13 mouse cellular contexts compared by ENCODE assay signal in the genomic region with DNA sequence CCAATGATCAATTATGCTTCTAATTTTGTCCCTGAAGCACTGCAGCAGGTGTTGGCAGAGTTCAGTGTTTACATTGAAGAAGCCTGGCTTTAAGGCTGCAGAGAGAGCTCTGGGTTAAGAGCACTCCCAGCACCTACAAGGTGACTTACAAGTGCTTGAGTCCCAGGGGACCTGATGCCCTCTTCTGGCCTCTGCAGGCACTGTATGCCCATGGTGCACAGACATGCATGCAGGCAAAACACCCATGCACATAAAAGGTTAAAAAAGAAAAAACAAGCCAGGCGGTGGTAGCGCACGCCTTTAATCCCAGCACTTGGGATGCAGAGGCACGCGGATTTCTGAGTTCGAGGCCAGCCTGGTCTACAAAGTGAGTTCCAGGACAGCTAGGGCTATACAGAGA. TPM values are rescaled to one million over a fixed set of nuclear protein-coding genes. Genes with fewer than 3 reads are reported as not detected.
A peak's percentile ranks its signal among the peaks of the same experiment; 100 is the strongest.
DNase-seq lines count a peak whose midpoint lies in the region; ATAC-seq and TF ChIP-seq lines count a peak whose summit lies in the region.
"Had no signal": no experiment of that assay in that cellular context is flagged by ENCODE, and none has a peak within 500 bp of the region (broad histone marks: within the 10 kb centered on the region; RNA-seq: fewer than 3 reads in every experiment).

No protein-coding gene starts in this region.

- no peak overlapping the region for H3K9ac ChIP-seq in hindbrain, postnatal 0 days (replicated peaks; ENCODE audit: low read length)
- H3K9ac ChIP-seq in hindbrain, embryonic 14.5 days, result no peak overlapping the region
- no peak overlapping the region for H3K9ac ChIP-seq in midbrain, embryonic 11.5 days (ENCODE audit: low read length)
- H3K9ac ChIP-seq in heart, embryonic 12.5 days, result no peak overlapping the region
- H3K9ac ChIP-seq: liver, embryonic 15.5 days had no signal

- H3K4me1 ChIP-seq in hindbrain, postnatal 0 days (ENCODE audit: insufficient read depth, low read length), result no peaks in the 10 kb centered on the region
- H3K4me1 ChIP-seq in hindbrain, embryonic 14.5 days (replicated peaks; ENCODE audit: control insufficient read depth, insufficient read depth, low read length), result no peaks in the 10 kb centered on the region
- peaks cover 3% of the 10 kb centered on the region; the same call in 1 of the 2 replicates for H3K4me1 ChIP-seq in midbrain, embryonic 11.5 days (ENCODE audit: control insufficient read depth, insufficient read depth, low read length)
- peaks cover 25% of the 10 kb centered on the region for H3K4me1 ChIP-seq in midbrain, embryonic 10.5 days
- peaks cover 20% of the 10 kb centered on the region for H3K4me1 ChIP-seq in heart, embryonic 12.5 days (replicated peaks)
- H3K4me1 ChIP-seq: liver, embryonic 15.5 days had no signal

- ATAC-seq in hindbrain, postnatal 0 days, result no peak
- ATAC-seq in hindbrain, embryonic 14.5 days (ENCODE audit: low FRiP score), result no peak
- ATAC-seq in midbrain, embryonic 11.5 days (ENCODE audit: low FRiP score), result no peak
- ATAC-seq in heart, embryonic 12.5 days (ENCODE audit: insufficient number of reproducible peaks, low FRiP score), result no peak
- no peak for ATAC-seq in monocyte, adult 5-6 weeks (replicated peaks; ENCODE audit: insufficient number of reproducible peaks, low FRiP score, low TSS enrichment, poor library complexity, severe bottlenecking)
- ATAC-seq: Patski had no signal

- TF ChIP-seq CTCF in hindbrain, postnatal 0 days (IDR thresholded peaks at IDR 0.05; ENCODE audit: low read depth), result peak; percentile 37

- no peak overlapping the region for H3K27ac ChIP-seq in hindbrain, postnatal 0 days
- H3K27ac ChIP-seq in hindbrain, embryonic 14.5 days, result no peak overlapping the region
- H3K27ac ChIP-seq in midbrain, embryonic 11.5 days (ENCODE audit: low read depth, low read length), result no peak overlapping the region
- H3K27ac ChIP-seq in midbrain, embryonic 10.5 days (replicated peaks), result no peak overlapping the region
- H3K27ac ChIP-seq in heart, embryonic 12.5 days (ENCODE audit: poor library complexity, severe bottlenecking), result no peak overlapping the region
- H3K27ac ChIP-seq: liver, embryonic 15.5 days had no signal

- H3K4me3 ChIP-seq in hindbrain, postnatal 0 days (ENCODE audit: low read length), result no peak overlapping the region
- H3K4me3 ChIP-seq in hindbrain, embryonic 14.5 days (replicated peaks; ENCODE audit: low read length), result no peak overlapping the region
- no peak overlapping the region for H3K4me3 ChIP-seq in midbrain, embryonic 11.5 days (ENCODE audit: low read depth, low read length)
- H3K4me3 ChIP-seq in midbrain, embryonic 10.5 days, result no peak overlapping the region
- no peak overlapping the region for H3K4me3 ChIP-seq in heart, embryonic 12.5 days
- H3K4me3 ChIP-seq: liver, embryonic 15.5 days had no signal

- H3K27me3 ChIP-seq in hindbrain, postnatal 0 days (ENCODE audit: insufficient read depth, low read length), result no peaks in the 10 kb centered on the region
- no peaks in the 10 kb centered on the region for H3K27me3 ChIP-seq in hindbrain, embryonic 14.5 days (ENCODE audit: control insufficient read depth, insufficient read depth, low read length)
- no peaks in the 10 kb centered on the region for H3K27me3 ChIP-seq in midbrain, embryonic 11.5 days (ENCODE audit: control insufficient read depth, insufficient read depth, low read length)
- H3K27me3 ChIP-seq in midbrain, embryonic 10.5 days (ENCODE audit: low read depth, poor library complexity, severe bottlenecking), result no peaks in the 10 kb centered on the region
- H3K27me3 ChIP-seq in heart, embryonic 12.5 days (replicated peaks), result no peaks in the 10 kb centered on the region
- H3K27me3 ChIP-seq: liver, embryonic 15.5 days; Patski had no signal

- DNase-seq in hindbrain, postnatal 0 days (ENCODE audit: low spot score), result peak; percentile 25
- DNase-seq in hindbrain, embryonic 14.5 days (ENCODE audit: low spot score), result no peak
- DNase-seq in midbrain, embryonic 11.5 days (ENCODE audit: low spot score, missing footprints), result peak; percentile 82
- no peak for DNase-seq in midbrain, embryonic 10.5 days (ENCODE audit: low spot score)
- peak; percentile 3 for DNase-seq in NIH3T3 (ENCODE audit: low read depth)
- peak; percentile 29 for DNase-seq in retina, embryonic 14.5 days (ENCODE audit: low spot score)
- DNase-seq: gastrocnemius, postnatal 36 days; right cerebral cortex, adult 18-20 months had no signal

- no peaks in the 10 kb centered on the region for H3K9me3 ChIP-seq in hindbrain, postnatal 0 days (ENCODE audit: low read length)
- no peaks in the 10 kb centered on the region for H3K9me3 ChIP-seq in hindbrain, embryonic 14.5 days (ENCODE audit: control insufficient read depth, low read length)
- no peaks in the 10 kb centered on the region for H3K9me3 ChIP-seq in midbrain, embryonic 11.5 days (ENCODE audit: control insufficient read depth, low read length)
- no peaks in the 10 kb centered on the region for H3K9me3 ChIP-seq in midbrain, embryonic 10.5 days (replicated peaks)
- no peaks in the 10 kb centered on the region for H3K9me3 ChIP-seq in heart, embryonic 12.5 days (replicated peaks)
- H3K9me3 ChIP-seq: liver, embryonic 15.5 days had no signal

- no peaks in the 10 kb centered on the region for H3K36me3 ChIP-seq in hindbrain, postnatal 0 days (ENCODE audit: insufficient read depth, low read length)
- H3K36me3 ChIP-seq in hindbrain, embryonic 14.5 days (replicated peaks; ENCODE audit: control insufficient read depth, insufficient read depth), result no peaks in the 10 kb centered on the region
- no peaks in the 10 kb centered on the region for H3K36me3 ChIP-seq in midbrain, embryonic 11.5 days (ENCODE audit: control insufficient read depth, insufficient read depth, low read length)
- H3K36me3 ChIP-seq in midbrain, embryonic 10.5 days, result no peaks in the 10 kb centered on the region
- no peaks in the 10 kb centered on the region for H3K36me3 ChIP-seq in heart, embryonic 12.5 days
- H3K36me3 ChIP-seq: liver, embryonic 15.5 days had no signal

- no peak overlapping the region for H3K4me2 ChIP-seq in hindbrain, postnatal 0 days (ENCODE audit: low read depth, low read length)
- H3K4me2 ChIP-seq in hindbrain, embryonic 14.5 days (replicated peaks), result no peak overlapping the region
- no peak overlapping the region for H3K4me2 ChIP-seq in midbrain, embryonic 11.5 days
- no peak overlapping the region for H3K4me2 ChIP-seq in heart, embryonic 12.5 days
- H3K4me2 ChIP-seq: liver, embryonic 15.5 days had no signal

- 85% methylated on average over 6 of the region's 6 CpGs for WGBS in hindbrain, postnatal 0 days
- 89% methylated on average over 6 of the region's 6 CpGs for WGBS in hindbrain, embryonic 14.5 days
- 87% methylated on average over 6 of the region's 6 CpGs for WGBS in midbrain, embryonic 11.5 days
- 86% methylated on average over 6 of the region's 6 CpGs for WGBS in midbrain, embryonic 10.5 days
- 88% methylated on average over 6 of the region's 6 CpGs for WGBS in heart, embryonic 12.5 days

RNA-seq across cellular contexts. Expression of a gene that starts 26.7 kb away (rescaled TPM):
- not detected in 2 replicates for total RNA-seq in hindbrain, postnatal 0 days (2014; rRNA removed)
- 0.26 and 0.43 TPM in 2 replicates for polyA plus RNA-seq in hindbrain, postnatal 0 days (2015; fragmentation: Nextera tagmentation; extraction: Ambion mirVana)
- 0.21 TPM in 1 of 2 replicates, not detected in the other for polyA plus RNA-seq in hindbrain, embryonic 14.5 days (2014; fragmentation: Nextera tagmentation; extraction: Ambion mirVana)
- not detected in 2 replicates for polyA plus RNA-seq in midbrain, embryonic 11.5 days (2014; fragmentation: Nextera tagmentation; extraction: Ambion mirVana)
- not detected in 2 replicates for polyA plus RNA-seq in midbrain, embryonic 10.5 days (2016; fragmentation: Nextera tagmentation; extraction: Ambion mirVana)
- not detected in 2 replicates for polyA plus RNA-seq in heart, embryonic 12.5 days (2016; fragmentation: Nextera tagmentation; extraction: Ambion mirVana)
- total RNA-seq in monocyte, adult 5-6 weeks (2017), result not detected in 3 replicates
- polyA plus RNA-seq: hindbrain, embryonic 11.5 days; liver, embryonic 15.5 days had no signal

RNA-seq across cellular contexts. Expression of a gene that starts 30.5 kb away (rescaled TPM):
- 4.9 and 11.0 TPM in 2 replicates for total RNA-seq in hindbrain, postnatal 0 days (2014; rRNA removed)
- 32.1 and 35.6 TPM in 2 replicates for polyA plus RNA-seq in hindbrain, postnatal 0 days (2015; fragmentation: Nextera tagmentation; extraction: Ambion mirVana)
- polyA plus RNA-seq in hindbrain, embryonic 14.5 days (2014; fragmentation: Nextera tagmentation; extraction: Ambion mirVana), result 23.6 and 25.3 TPM in 2 replicates
- 30.4 and 34.9 TPM in 2 replicates for polyA plus RNA-seq in midbrain, embryonic 11.5 days (2014; fragmentation: Nextera tagmentation; extraction: Ambion mirVana)
- polyA plus RNA-seq in midbrain, embryonic 10.5 days (2016; fragmentation: Nextera tagmentation; extraction: Ambion mirVana), result 33.8 and 34.8 TPM in 2 replicates
- polyA plus RNA-seq in heart, embryonic 12.5 days (2016; fragmentation: Nextera tagmentation; extraction: Ambion mirVana), result 60.3 and 60.8 TPM in 2 replicates
- 18.4 to 47.8 TPM (median 21.5 TPM) in 3 replicates for total RNA-seq in monocyte, adult 5-6 weeks (2017)

RNA-seq across cellular contexts. Expression of a gene that starts 43.2 kb away (rescaled TPM):
- total RNA-seq in hindbrain, postnatal 0 days (2014; rRNA removed), result 111 and 113 TPM in 2 replicates
- polyA plus RNA-seq in hindbrain, postnatal 0 days (2015; fragmentation: Nextera tagmentation; extraction: Ambion mirVana), result 129 TPM in 2 replicates
- polyA plus RNA-seq in hindbrain, embryonic 14.5 days (2014; fragmentation: Nextera tagmentation; extraction: Ambion mirVana), result 144 and 145 TPM in 2 replicates
- polyA plus RNA-seq in midbrain, embryonic 11.5 days (2014; fragmentation: Nextera tagmentation; extraction: Ambion mirVana), result 91.4 and 101 TPM in 2 replicates
- polyA plus RNA-seq in midbrain, embryonic 10.5 days (2016; fragmentation: Nextera tagmentation; extraction: Ambion mirVana), result 77.6 and 84.3 TPM in 2 replicates
- 63.7 and 67.4 TPM in 2 replicates for polyA plus RNA-seq in heart, embryonic 12.5 days (2016; fragmentation: Nextera tagmentation; extraction: Ambion mirVana)
- total RNA-seq in monocyte, adult 5-6 weeks (2017), result 27.3 to 47.8 TPM (median 47.6 TPM) in 3 replicates

Comparison
In these comparisons a context has a peak if more than half of its experiments do, and no peak if none do; other contexts are left out.
1. DNase-seq: peak in hindbrain, postnatal 0 days (single experiment), midbrain, embryonic 11.5 days (single experiment), NIH3T3 (single experiment) and retina, embryonic 14.5 days (single experiment); none in hindbrain, embryonic 14.5 days (single experiment) and midbrain, embryonic 10.5 days (single experiment).